Mouse (Mus musculus) cerebellum, postnatal 25 days (tissue): Measurements from ENCODE around the gene Lin37.

ENCODE experiments used
- DNase-seq, 2 experiments: peaks; one replicate each; pipeline ENCODE4 v3.0.0; 2021; ENCODE audit warnings: mixed read lengths in 2 of 2

The Lin37 gene

DNA sequence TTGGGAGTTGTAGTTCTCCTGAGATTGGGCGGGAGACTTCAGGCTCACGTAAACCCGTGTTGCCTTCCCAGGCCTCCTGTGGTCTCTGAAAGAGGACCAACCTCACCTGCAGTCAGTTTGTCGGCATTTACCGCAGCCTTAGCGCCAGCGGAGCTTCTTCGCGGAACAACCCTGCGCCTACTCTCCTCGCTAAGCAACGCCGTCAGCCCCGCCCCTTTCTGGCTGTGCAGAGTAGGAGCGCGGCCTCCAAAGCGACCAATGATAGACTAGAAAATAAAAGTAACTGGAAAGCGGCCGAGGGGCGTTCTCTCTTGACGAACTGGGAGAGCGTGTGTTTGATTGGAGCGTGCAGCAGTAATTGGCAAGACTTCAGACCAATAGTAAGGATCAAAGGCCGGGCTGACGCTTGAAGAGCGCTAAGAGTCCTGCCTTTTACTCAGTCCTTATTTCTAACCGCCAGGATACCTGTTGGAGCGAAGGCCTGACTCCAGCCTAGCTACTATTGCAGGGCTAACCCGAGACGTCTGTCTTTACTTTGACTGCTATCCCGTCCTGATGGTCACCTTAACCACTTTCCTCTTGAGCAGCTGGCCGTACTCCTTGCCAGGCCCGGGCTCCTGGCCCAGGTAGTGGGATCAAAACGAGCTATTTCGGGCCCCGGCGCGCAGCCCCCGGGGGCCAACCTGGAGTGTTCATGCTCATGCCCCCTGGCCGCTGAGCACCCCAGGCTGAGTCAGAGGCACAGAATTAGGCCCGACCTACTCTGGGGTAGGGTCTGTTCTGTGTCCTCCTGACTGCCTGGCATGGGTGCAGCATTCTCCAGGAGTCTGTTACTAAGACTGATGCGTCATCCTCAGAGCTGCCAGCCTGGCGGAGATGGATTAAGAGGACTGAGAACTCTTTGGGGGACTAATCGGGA lies 7.3 kb downstream of the Lin37 start, which contains the start of the genes Hspb6 and Proser3:
Gene Hspb6, plus strand, starts transcription at position 77 of the 919 bp plus-strand sequence.
Gene Proser3, minus strand, starts transcription at position 198 of the 919 bp plus-strand sequence.
- peak; percentile 97 for DNase-seq

DNA sequence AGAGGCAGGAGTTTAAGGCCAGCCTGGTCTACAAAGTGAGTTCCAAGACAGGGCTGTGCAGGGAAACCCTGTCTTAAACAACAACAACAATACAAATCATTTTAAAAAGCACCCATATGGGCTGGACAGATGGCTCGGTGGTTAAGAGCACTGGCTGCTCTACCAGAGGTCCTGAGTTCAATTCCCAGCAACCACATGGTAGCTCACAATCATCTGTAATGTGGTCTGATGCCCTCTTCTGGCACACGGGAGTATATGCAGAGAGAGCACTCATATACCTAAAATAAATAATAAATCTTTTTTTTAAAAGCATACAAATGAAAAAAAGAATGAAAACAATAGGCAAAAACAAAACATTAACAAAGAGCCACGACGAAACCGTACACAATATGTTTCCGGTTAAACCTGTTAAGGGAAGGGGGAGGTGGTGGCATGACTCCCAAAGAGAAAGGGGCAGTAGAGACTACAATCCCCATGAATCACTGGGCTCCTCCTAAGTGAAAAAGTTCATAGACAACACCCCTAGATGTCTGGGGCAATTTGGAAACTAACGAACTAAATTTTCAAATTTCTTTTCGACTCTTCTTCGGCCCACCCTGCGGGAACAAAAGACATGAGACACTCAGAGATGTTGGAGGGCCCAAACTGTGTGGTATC lies 8.1 kb downstream of the Lin37 start:
- DNase-seq = no peak

DNA sequence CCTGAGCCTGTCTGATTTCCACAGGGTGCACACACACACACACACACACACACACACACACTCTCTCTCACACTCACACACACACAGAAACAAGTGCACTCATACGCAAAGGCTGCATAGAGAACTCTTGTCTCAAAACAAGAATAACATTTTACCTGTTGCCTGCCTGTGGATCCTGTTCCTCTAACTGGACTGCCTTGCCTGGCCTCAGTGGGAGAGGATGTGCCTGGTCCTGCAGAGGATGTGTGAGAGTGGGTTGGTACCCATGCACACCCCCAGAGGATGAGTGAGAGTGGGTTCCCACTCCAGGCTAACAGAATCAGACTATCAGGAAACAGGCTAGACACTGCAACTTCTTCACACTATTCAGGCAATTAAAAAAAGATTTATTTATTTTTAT lies 9.0 kb downstream of the Lin37 start:
- no peak for DNase-seq

GRCm38 (mm10) chr7:30549880-30550279 lies 9.8 kb downstream of the Lin37 start:
- DNase-seq = no peak

DNA sequence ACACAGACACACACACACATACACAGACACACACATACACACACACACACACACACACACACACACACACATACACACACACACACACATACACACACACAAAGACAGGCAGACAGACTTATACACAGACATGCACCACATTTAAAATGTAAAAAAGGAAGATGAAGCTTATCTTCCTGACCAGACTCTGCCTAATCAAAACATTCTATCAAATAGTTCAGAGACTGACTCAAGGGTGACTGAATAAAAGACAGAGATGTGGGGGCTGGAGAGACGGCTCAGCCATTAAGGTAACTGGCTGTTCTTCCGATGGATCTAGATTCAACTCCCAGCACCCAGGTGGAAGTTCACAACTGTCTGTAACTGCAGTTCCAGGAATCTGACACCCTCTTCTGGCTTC lies 15.3 kb downstream of the Lin37 start:
- no peak for DNase-seq

GRCm38 (mm10) chr7:30540572-30540971 lies 19.1 kb downstream of the Lin37 start:
- no peak for DNase-seq

GRCm38 (mm10) chr7:30534633-30535577 lies 24.7 kb downstream of the Lin37 start, which contains the start of gene Arhgap33:
TSS of gene Arhgap33 (minus strand) at chr7:30535060.
- DNase-seq = peak; percentile 96 to 98

DNA sequence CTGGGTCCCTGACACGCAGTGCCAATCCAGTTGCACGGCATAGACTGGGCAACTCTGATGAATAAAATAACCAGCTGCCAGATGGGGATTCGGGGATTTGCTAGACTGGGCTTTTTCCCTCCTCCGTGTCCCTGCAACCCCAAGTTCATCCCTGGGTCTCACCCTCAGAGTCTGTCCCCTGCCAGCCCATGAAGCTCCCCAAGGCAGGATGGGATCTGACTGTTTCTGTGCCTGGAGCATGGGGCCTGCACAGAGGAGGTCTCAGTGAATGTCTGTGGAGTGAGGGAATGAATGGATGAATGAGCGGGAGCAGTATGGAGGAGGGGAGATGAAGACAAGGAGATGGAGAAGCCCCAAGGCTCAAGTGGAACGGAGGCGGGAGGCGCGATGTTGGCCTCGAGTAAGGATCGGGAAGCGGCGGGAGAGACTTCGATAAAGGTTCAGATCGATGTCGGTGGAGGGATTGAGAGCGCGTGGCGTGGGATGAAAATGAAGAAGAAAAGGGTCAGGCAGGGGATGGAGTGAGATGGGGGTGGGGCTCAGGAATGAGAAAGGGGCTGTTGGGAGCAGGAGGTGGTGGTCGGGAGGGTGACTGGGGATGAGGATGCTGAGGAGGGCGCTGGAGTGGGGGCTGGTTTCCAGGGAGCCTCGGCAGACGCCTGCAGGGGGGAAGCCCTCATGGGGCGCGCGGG lies 25.6 kb downstream of the Lin37 start:
- DNase-seq = peak in 1 of 2 experiments; percentile 31

- peak in 1 of 2 experiments; percentile 46 for DNase-seq
Observed at GRCm38 (mm10) chr7:30532931-30533330, 26.7 kb downstream of the Lin37 start.

- no peak for DNase-seq
Observed at GRCm38 (mm10) chr7:30531291-30531815, 28.3 kb downstream of the Lin37 start.

- no peak for DNase-seq
Observed at GRCm38 (mm10) chr7:30526981-30527380, 32.7 kb downstream of the Lin37 start.

- DNase-seq = no peak
Observed at GRCm38 (mm10) chr7:30526399-30526798, 33.2 kb downstream of the Lin37 start.

DNA sequence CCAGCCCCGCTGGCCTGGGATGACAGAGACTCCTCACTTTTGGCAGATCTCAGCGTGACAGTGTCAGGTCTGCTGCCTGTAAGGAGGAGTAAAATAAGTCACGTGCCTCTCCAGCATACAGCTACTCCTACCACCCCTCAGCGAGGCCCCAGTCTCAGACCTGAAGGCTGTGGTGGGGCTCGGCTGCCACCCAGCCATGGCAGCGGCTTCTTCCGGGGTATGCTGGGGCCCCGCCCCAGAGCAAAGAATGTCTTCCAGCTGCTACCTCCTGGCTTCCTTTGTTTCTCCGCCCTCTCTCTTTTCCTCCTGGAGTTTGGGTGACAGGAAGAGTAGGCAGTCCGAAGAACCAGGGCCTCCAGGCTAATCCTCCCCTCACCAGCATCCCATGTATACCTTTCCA lies 33.7 kb downstream of the Lin37 start:
- DNase-seq = no peak

GRCm38 (mm10) chr7:30524487-30524886 lies 35.2 kb downstream of the Lin37 start:
- no peak for DNase-seq

DNA sequence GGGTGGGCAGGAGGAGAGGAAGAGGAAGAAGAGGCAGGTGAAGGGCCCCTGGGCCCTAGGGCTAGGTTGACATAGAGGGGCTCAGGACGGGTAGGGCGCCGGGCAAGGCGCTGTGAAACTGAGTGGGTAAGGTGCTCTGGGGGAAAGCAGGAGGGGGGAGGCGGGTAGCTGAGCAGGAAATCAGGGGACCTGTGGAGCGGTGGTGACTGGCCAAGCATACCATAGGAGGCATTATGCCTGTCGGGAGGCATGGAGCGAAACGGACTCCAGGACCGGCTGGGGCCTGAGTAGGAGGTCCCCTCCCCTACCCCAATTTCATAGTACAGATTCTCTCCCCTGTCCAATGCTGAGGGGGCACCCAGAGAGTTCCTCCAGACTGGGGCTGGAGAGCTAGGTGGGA lies 36.8 kb downstream of the Lin37 start:
- no peak for DNase-seq

DNA sequence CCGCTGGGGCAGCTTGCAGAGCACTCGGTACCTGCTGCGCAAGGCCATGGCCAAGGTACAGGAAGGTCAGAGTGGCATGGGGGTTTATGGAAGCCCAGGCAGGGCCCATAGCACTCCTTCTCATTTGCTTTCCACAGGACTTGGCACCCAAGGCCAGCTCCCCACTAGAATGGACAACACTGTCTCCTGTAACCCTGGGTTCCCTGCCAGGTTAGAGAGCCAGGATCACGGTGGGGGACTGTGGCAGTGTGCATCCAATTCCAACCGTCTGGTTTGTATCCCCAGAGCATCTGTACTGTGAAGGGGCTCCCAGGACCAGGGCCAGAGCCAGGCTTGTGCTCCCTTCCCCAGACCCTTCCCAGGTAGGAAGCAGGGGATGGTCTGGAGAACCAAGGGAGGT lies 38.8 kb downstream of the Lin37 start:
- peak; percentile 68 to 73 for DNase-seq

- peak; percentile 25 to 42 for DNase-seq
Observed at GRCm38 (mm10) chr7:30520396-30520795, 39.2 kb downstream of the Lin37 start.

DNA sequence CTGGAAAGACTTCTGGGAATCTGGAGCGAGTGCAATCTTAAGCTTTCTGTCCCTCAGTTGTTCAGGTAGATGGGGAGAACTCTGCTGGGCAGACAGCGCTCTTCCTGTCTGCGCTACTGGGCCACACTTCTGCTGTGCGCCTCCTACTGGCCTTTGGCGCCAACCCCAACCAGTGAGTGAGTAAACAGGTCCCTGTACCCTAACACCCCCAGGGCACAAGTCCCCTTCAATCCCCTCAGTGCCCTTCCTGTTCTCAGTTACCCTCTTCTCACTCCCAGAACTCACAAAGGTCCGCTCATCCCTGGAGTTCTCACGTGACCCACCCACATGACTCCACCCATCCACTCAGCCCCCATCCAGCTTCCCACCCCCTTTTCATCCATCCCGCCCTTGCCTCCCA lies 41.3 kb downstream of the Lin37 start:
- no peak for DNase-seq

DNA sequence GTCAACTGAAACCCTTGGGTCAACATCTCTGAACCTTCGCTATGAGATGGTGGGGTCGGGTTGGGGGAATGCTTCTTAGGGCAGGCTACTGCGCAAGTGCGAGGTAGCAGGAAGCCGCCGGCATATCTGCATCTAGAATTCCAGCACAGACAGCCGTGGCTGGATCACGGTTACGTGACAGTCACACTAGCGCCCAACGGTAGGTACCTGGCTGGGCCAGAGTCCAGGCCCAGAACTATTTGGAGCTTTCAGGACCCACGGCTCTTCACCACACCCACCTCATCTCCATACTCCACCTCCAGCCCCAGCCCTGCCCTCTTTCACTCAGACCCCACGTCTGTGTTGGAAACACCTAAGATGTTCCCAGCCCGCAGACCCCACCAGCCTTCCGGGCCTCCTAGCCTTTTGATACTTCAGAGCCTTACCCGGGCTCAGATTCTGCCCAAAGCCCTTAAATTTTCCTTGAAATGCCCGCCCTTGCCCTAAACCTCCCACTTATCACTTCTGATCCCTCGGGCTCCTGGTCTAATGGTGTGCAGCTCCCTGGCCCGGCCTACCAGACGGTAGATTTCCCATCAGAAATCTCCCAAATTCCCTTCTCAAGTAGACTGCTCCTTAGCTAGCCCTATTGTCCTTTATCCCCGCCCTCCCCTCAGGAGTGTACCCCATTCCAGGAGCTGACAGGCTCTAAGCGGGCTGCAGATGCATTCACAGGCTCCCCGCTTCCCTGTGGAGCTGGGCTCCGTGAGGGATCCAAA lies 44.5 kb downstream of the Lin37 start:
- DNase-seq = no peak

DNA sequence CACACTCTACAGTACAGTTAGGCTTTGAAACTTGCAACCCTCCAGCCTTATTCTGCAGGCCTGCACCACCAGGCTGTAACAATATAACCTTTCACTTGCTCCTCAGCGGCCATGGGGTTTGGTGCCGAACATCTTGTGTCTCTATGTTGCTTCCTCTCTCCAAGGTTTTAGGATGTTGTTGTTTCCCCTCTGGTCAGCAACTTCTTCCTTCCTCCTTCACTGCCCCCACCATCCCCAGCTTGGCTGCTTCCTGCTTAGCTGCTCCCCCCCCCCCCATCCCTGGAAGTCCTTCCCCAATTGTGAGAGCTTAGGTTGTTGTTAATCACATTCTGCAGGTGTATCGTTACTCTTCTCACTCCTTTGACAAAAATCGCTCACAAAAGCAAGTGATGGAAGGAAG lies 51.6 kb downstream of the Lin37 start:
- DNase-seq = no peak
